Mouse (Mus musculus): ENCODE measurements around the gene Runx1.

DNA sequence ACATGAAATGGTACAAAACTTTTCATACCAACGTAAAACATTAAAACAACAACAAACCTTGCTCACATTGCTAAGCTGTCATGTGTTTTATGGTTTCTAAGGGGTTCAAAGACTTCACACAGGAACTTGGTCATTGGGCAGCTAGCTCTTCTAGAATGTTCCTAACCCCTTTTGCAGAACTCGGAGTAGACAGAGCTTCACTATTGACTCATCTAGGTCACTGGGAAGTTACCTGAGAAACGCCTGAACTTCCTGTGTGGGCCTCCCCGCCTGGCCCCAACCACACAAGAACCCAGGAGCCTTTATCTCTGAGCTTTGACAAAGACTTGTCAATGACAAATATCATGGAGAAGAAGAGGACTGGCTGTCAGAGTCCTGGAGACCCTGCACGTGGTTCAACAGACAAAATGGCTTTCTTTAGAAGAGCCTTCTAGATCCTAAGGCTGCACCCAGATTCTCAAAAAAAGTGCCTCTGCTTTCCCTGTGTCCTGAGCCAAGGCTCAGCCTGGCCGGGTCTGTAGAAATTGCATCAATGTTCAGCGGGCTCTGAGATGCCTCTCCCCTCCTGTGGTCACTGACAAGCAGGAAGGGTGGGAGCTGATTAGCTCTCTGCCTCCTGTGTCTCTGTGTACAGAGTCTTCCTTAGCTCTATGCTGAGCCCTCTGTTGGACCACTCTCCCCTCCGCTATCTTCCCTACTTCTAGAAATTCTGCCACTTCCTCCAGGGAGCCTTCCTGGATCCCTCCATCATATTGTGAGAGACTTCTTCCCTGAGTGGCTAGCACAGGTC, 7.3 kb downstream of the Runx1 start:
- TF ChIP-seq TAL1 (IDR thresholded peaks at IDR 0.05; ENCODE audit: low read length) (no peak), GATA1 (IDR thresholded peaks at IDR 0.05; ENCODE audit: low read length) (no peak)

Measured in erythroblast, embryonic 14.5 days (primary cell).